Mouse (Mus musculus) heart, embryonic 12.5 days (tissue): ENCODE measurements around the gene Ankrd65. TPM values are rescaled to one million over a fixed set of nuclear protein-coding genes. Genes with fewer than 3 reads are reported as not detected.
"Not testable (repeated sequence)": the region's sequence is repeated elsewhere in the genome, so short reads cannot be mapped to it uniquely, and the experiment has no call there.

Experiments used
- ATAC-seq: fragments of 200-750 bp; cut with Nextera tagmentation; 2 replicates; pipeline ENCODE4 v1.8.0; 2017; ENCODE audit warnings: moderate TSS enrichment, moderate library complexity; ENCODE audit not compliant: insufficient number of reproducible peaks, low FRiP score
- H3K27ac ChIP-seq: fragments of 300-500 bp; sonication (generic); 2 replicates; pipeline ENCODE4 v1.5.1; 2016; ENCODE audit warnings: mild to moderate bottlenecking, moderate library complexity; ENCODE audit not compliant: poor library complexity, severe bottlenecking
- H3K27me3 ChIP-seq: fragments of 300-500 bp; sonication (generic); replicated peaks from 2 replicates; pipeline ENCODE4 v1.6.1; 2016; ENCODE audit warnings: mild to moderate bottlenecking, moderate library complexity
- H3K36me3 ChIP-seq: fragments of 300-500 bp; sonication (generic); 2 replicates; pipeline ENCODE4 v1.6.1; 2016; ENCODE audit warnings: mild to moderate bottlenecking, moderate library complexity
- H3K4me1 ChIP-seq: fragments of 300-500 bp; sonication (generic); replicated peaks from 2 replicates; pipeline ENCODE4 v1.6.1; 2016; ENCODE audit warnings: mild to moderate bottlenecking
- H3K4me2 ChIP-seq: fragments of 300-500 bp; sonication (generic); 2 replicates; pipeline ENCODE4 v1.6.1; 2016; ENCODE audit warnings: mild to moderate bottlenecking, moderate library complexity
- H3K4me3 ChIP-seq: fragments of 300-500 bp; sonication (generic); 2 replicates; pipeline ENCODE4 v1.5.1; 2016; ENCODE audit warnings: mild to moderate bottlenecking
- H3K9ac ChIP-seq: fragments of 300-500 bp; sonication (generic); 2 replicates; pipeline ENCODE4 v1.6.1; 2016; ENCODE audit warnings: mild to moderate bottlenecking, moderate library complexity
- H3K9me3 ChIP-seq: fragments of 300-500 bp; sonication (generic); replicated peaks from 2 replicates; pipeline ENCODE4 v1.6.1; 2016; ENCODE audit warnings: mild to moderate bottlenecking, moderate library complexity
- WGBS: fragments of 180-500 bp; shearing (Covaris S2); methylation state at CpG from one replicate; pipeline ENCODE4 v1.1.7; 2016; 5-methylcytosine and 5-hydroxymethylcytosine counted together
- polyA plus RNA-seq: library from polyadenylated mRNA; unstranded; fragments of >200 nt; fragmentation: Nextera tagmentation; extraction: Ambion mirVana; gene quantifications from 2 replicates; pipeline ENCODE4 v1.2.1, GENCODE M21; 2016

The Ankrd65 gene
- polyA plus RNA-seq, 1 experiment from 2014 or later, result not detected

GRCm38 (mm10) chr4:155775855-155776254, 14.4 kb upstream of the Ankrd65 start:
- ATAC-seq, result no peak
- Histone ChIP-seq H3K36me3 (no peaks in the 10 kb centered on the region), H3K4me2 (no peak overlapping the region), H3K9ac (no peak overlapping the region), H3K4me1 (peaks cover 52% of the 10 kb centered on the region), H3K9me3 (no peaks in the 10 kb centered on the region), H3K27ac (no peak overlapping the region), H3K4me3 (no peak overlapping the region), H3K27me3 (peaks cover 42% of the 10 kb centered on the region)
- 59% methylated on average over 3 of the region's 3 CpGs for WGBS

DNA sequence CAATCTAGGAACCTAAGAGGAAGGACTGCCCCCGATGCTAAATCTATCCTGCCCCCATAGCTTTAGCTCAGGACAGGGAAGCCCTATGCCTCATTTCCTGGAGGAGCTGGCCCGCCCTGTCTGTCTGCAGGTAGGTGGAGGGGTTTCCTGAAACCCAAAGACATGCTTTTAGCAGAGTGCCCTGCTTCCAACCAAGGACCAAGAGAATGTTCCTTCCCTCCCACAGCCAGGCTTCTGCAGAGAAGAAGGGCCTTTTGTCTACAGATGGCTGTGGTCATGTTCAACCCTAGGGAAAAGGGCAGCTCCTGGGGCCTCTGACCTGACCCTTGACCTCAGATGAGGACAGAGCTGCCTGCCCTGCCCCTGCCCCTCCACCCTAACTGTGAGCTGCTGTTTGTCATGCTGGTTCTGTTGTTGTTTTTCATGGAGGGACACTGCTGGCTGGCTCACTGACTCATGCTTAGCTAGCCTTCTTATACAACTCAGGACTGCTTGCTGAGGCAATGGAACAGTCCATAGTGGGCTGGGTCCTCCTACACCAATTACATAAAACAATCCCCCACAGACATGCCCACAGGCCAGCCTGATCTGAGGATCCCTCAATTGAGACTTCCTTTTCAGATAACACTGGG, 13.4 kb upstream of the Ankrd65 start:
- H3K36me3 ChIP-seq, result no peaks in the 10 kb centered on the region
- ATAC-seq, result no peak
- H3K9ac ChIP-seq, result no peak overlapping the region
- peaks cover 56% of the 10 kb centered on the region for H3K4me1 ChIP-seq
- peaks cover 32% of the 10 kb centered on the region for H3K27me3 ChIP-seq
- H3K27ac ChIP-seq, result 0 out of 2 replicates have a peak overlapping the region, but pooled peaks have one; percentile 20
- no peak overlapping the region for H3K4me3 ChIP-seq
- WGBS, result 37% methylated on average over 2 of the region's 2 CpGs
- no peak overlapping the region for H3K4me2 ChIP-seq
- H3K9me3 ChIP-seq, result no peaks in the 10 kb centered on the region

GRCm38 (mm10) chr4:155777816-155778215, 12.4 kb upstream of the Ankrd65 start:
- Histone ChIP-seq H3K4me1 (peaks cover 56% of the 10 kb centered on the region), H3K9ac (no peak overlapping the region; the same call in 1 of the 2 replicates), H3K36me3 (no peaks in the 10 kb centered on the region), H3K9me3 (no peaks in the 10 kb centered on the region), H3K27ac (no peak overlapping the region), H3K27me3 (peaks cover 22% of the 10 kb centered on the region), H3K4me2 (no peak overlapping the region), H3K4me3 (no peak overlapping the region)
- no peak for ATAC-seq
- 51% methylated on average over 2 of the region's 2 CpGs for whole genome bisulfite sequencing

DNA sequence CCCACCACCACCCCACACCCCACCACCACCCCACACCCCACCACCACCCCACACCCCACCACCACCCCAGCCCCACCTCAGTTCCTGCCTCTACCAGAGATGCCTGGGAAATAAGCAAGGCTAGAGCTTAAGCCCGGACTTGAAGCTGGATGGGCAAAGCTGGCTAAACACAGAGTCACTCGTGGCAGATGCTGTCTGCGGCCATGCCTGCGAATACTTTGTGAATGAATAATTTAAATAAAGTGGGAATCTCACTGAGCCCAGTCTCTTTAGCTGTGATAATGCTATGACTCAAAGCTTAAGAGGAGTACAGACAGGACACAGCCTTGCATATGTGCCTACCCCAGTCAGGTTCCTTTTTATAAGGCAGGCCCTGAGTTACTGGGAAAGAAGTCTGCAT, 10.7 kb upstream of the Ankrd65 start:
- H3K4me3 ChIP-seq, result no peak overlapping the region
- H3K9ac ChIP-seq, result no peak overlapping the region
- 82% methylated on average over 4 of the region's 4 CpGs for WGBS
- no peak for ATAC-seq
- H3K4me1 ChIP-seq, result peaks cover 51% of the 10 kb centered on the region
- no peaks in the 10 kb centered on the region for H3K9me3 ChIP-seq
- 0 out of 2 replicates have a peak, but pooled peaks cover 7% of the 10 kb centered on the region for H3K27me3 ChIP-seq
- H3K4me2 ChIP-seq, result no peak overlapping the region
- no peaks in the 10 kb centered on the region for H3K36me3 ChIP-seq
- no peak overlapping the region for H3K27ac ChIP-seq

- WGBS, result 26% methylated on average over 6 of the region's 6 CpGs
These were observed 9.3 kb upstream of the Ankrd65 start for GRCm38 (mm10) chr4:155780895-155781294.

GRCm38 (mm10) chr4:155783486-155784080, 6.7 kb upstream of the Ankrd65 start:
- Histone ChIP-seq H3K9me3 (no peaks in the 10 kb centered on the region), H3K36me3 (no peaks in the 10 kb centered on the region), H3K4me1 (peaks cover 34% of the 10 kb centered on the region), H3K27ac (peak overlapping the region; percentile 78), H3K27me3 (no peaks in the 10 kb centered on the region), H3K4me2 (peak overlapping the region; percentile 69), H3K9ac (peak overlapping the region; percentile 78), H3K4me3 (peak overlapping the region; percentile 57)
- 0 out of 2 replicates have a peak, but pooled peaks have one; percentile 9 for ATAC-seq
- 33% methylated on average over 16 of the region's 16 CpGs for WGBS

More at GRCm38 (mm10) chr4:155780895-155781294, 9.3 kb upstream of the Ankrd65 start:
- Histone ChIP-seq H3K27ac (peak overlapping the region; percentile 30; the same call in 1 of the 2 replicates), H3K9me3 (no peaks in the 10 kb centered on the region), H3K36me3 (no peaks in the 10 kb centered on the region), H3K4me2 (0 out of 2 replicates have a peak overlapping the region, but pooled peaks have one; percentile 0), H3K27me3 (no peaks in the 10 kb centered on the region), H3K9ac (no peak overlapping the region), H3K4me1 (peaks cover 51% of the 10 kb centered on the region), H3K4me3 (no peak overlapping the region)
- no peak for ATAC-seq

- peak overlapping the region; percentile 69 for H3K4me2 ChIP-seq
- H3K27me3 ChIP-seq, result no peaks in the 10 kb centered on the region
- under 1% methylated on average over 52 of the region's 52 CpGs for WGBS
- ATAC-seq, result peak; percentile 80
- H3K4me3 ChIP-seq, result peak overlapping the region; percentile 57
- H3K4me1 ChIP-seq, result peaks cover 34% of the 10 kb centered on the region
- H3K9me3 ChIP-seq, result no peaks in the 10 kb centered on the region
- no peaks in the 10 kb centered on the region for H3K36me3 ChIP-seq
- H3K27ac ChIP-seq, result peak overlapping the region; percentile 78
- peak overlapping the region; percentile 78 for H3K9ac ChIP-seq
These were observed 6.0 kb upstream of the Ankrd65 start for GRCm38 (mm10) chr4:155784081-155784701.

GRCm38 (mm10) chr4:155785246-155785645, 5.0 kb upstream of the Ankrd65 start:
- peak overlapping the region; percentile 60 for H3K9ac ChIP-seq
- H3K36me3 ChIP-seq, result no peaks in the 10 kb centered on the region
- H3K27ac ChIP-seq, result peak overlapping the region; percentile 75
- 72% methylated on average over 10 of the region's 10 CpGs for WGBS
- H3K4me3 ChIP-seq, result peak overlapping the region; percentile 57
- ATAC-seq, result no peak
- no peaks in the 10 kb centered on the region for H3K27me3 ChIP-seq
- no peaks in the 10 kb centered on the region for H3K9me3 ChIP-seq
- H3K4me1 ChIP-seq, result peaks cover 26% of the 10 kb centered on the region
- H3K4me2 ChIP-seq, result peak overlapping the region; percentile 69

DNA sequence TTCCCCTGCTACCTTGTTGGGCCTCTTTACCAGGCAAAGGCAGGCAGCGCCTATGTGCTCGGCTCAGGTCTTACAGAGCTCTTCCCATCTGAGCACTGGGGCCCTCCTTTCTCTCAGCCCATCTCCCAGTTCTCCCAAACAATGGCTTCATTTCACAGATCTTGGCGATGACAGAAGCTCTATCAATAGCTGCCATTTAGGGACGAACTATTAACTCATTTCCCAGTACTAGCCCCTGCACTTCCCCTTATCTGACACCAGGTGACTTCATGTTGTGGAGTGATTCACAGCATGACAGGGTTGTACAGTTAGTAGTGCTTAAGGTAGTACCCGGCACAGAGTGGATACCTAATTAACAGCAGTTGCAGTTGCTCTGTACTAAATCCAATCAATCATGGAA, 4.4 kb upstream of the Ankrd65 start, which contains the start of gene Tmem88b:
TSS of gene Tmem88b (minus strand) at position 56 of the 400 bp plus-strand sequence.
- H3K27ac ChIP-seq, result peak within 1 kb of the TSS; percentile 75
- H3K9me3 ChIP-seq, result no peaks in the 10 kb centered on the region
- peak within 1 kb of the TSS; percentile 57 for H3K4me3 ChIP-seq
- H3K27me3 ChIP-seq, result 0 out of 2 replicates have a peak, but pooled peaks cover 3% of the 10 kb centered on the region
- peak within 1 kb of the TSS; percentile 69 for H3K4me2 ChIP-seq
- peaks cover 23% of the 10 kb centered on the region for H3K4me1 ChIP-seq
- ATAC-seq, result no peak
- 37% methylated on average over 5 of the region's 5 CpGs for WGBS
- H3K9ac ChIP-seq, result peak within 1 kb of the TSS; percentile 60
- no peaks in the 10 kb centered on the region for H3K36me3 ChIP-seq

DNA sequence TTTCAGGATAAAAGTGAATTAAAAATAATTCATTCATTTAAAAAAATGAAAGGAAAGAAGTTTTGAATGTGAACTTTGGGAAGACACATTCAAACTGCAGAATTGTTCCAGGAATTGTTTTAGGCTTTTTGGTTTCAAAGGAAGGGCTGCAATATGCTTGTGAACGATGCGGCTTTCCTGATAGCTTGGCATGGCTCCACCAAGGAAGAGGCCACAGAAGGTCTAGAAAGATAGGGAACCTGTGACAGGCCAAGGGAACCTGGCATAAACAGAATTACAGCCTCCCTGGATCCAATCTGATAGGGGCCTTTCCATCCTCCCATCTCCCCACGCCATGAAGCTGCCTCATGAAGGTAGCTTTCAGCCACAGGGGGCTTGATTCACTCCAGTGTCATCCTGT, 1.9 kb upstream of the Ankrd65 start:
- no peaks in the 10 kb centered on the region for H3K9me3 ChIP-seq
- no peak overlapping the region for H3K4me3 ChIP-seq
- no peaks in the 10 kb centered on the region for H3K36me3 ChIP-seq
- 66% methylated on average over 3 of the region's 3 CpGs for WGBS
- H3K27ac ChIP-seq, result no peak overlapping the region
- ATAC-seq, result no peak
- H3K9ac ChIP-seq, result no peak overlapping the region
- peaks cover 16% of the 10 kb centered on the region for H3K27me3 ChIP-seq
- H3K4me1 ChIP-seq, result peaks cover 21% of the 10 kb centered on the region
- H3K4me2 ChIP-seq, result no peak overlapping the region

DNA sequence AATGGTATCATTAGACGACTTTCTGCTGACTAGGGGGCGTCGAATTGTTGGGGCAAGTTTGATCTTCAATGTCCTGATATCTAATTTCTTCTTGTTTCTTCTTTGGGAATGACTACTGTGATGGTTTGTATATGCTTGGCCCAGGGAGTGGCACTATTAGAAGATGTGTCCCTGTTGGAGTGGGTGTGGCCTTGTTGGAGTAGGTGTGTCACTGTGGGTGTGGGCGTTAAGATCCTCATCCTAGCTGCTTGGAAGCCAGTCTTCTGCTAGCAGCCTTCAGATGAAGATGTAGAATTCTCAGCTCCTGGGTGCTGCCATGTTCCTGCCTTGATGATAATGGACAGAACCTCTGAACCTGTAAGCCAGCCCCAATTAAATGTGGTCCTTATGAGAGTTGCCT, 1.4 kb upstream of the Ankrd65 start:
- not testable (repeated sequence) for H3K9me3 ChIP-seq, H3K4me2 ChIP-seq, ATAC-seq, H3K27ac ChIP-seq, H3K4me3 ChIP-seq, H3K9ac ChIP-seq, H3K36me3 ChIP-seq
- Histone ChIP-seq H3K4me1 (peaks cover 21% of the 10 kb centered on the region), H3K27me3 (peaks cover 16% of the 10 kb centered on the region)
- WGBS, result 75% methylated on average over 4 of the region's 4 CpGs
